Mouse (Mus musculus) heart, embryonic 16.5 days (tissue): ENCODE data around the gene Arl6ip1. TPM values are rescaled to one million over a fixed set of nuclear protein-coding genes. Genes with fewer than 3 reads are reported as not detected.
A peak's percentile ranks its signal among the peaks of the same experiment; 100 is the strongest.

Experiments
- ATAC-seq: fragments of 200-750 bp; cut with Nextera tagmentation; replicated peaks from 2 replicates; pipeline ENCODE4 v1.8.0; 2017; ENCODE audit warnings: moderate number of reproducible peaks; ENCODE audit not compliant: insufficient read depth, low FRiP score; ENCODE audit errors: extremely low read depth
- H3K27ac ChIP-seq: fragments of 300-500 bp; sonication (generic); 2 replicates; pipeline ENCODE4 v1.5.1; 2014; ENCODE audit warnings: mild to moderate bottlenecking, low read length, control low read depth, moderate library complexity
- H3K27me3 ChIP-seq: fragments of 300-500 bp; sonication (generic); 2 replicates; pipeline ENCODE4 v1.6.1; 2014; ENCODE audit warnings: low read length, mixed read lengths; ENCODE audit not compliant: control insufficient read depth, insufficient read depth
- H3K36me3 ChIP-seq: fragments of 300-500 bp; sonication (generic); 2 replicates; pipeline ENCODE4 v1.6.1; 2014; ENCODE audit not compliant: control insufficient read depth, insufficient read depth
- H3K4me1 ChIP-seq: fragments of 300-500 bp; sonication (generic); 2 replicates; pipeline ENCODE4 v1.6.1; 2014; ENCODE audit warnings: low read length, mixed read lengths; ENCODE audit not compliant: control insufficient read depth, insufficient read depth
- H3K4me2 ChIP-seq: fragments of 300-500 bp; sonication (generic); 2 replicates; pipeline ENCODE4 v1.6.1; 2014; ENCODE audit warnings: low read depth, mild to moderate bottlenecking, control low read depth, low read length
- H3K4me3 ChIP-seq: fragments of 300-500 bp; sonication (generic); 2 replicates; pipeline ENCODE4 v1.5.1; 2014; ENCODE audit warnings: mild to moderate bottlenecking, control low read depth, low read length
- H3K9ac ChIP-seq: fragments of 300-500 bp; sonication (generic); 2 replicates; pipeline ENCODE4 v1.6.1; 2014; ENCODE audit warnings: low read length, control low read depth
- H3K9me3 ChIP-seq: fragments of 300-500 bp; sonication (generic); replicated peaks from 2 replicates; pipeline ENCODE4 v1.6.1; 2016; ENCODE audit warnings: low read length; ENCODE audit not compliant: control insufficient read depth
- WGBS: fragments of 180-500 bp; shearing (Covaris S2); extraction: QIAGEN DNeasy Blood & Tissue Kit; methylation state at CpG from one replicate; pipeline ENCODE4 v1.1.7; 2014; 5-methylcytosine and 5-hydroxymethylcytosine counted together
- polyA plus RNA-seq: library from polyadenylated mRNA; unstranded; fragments of >200 nt; fragmentation: Nextera tagmentation; extraction: Ambion mirVana; gene quantifications from 2 replicates; pipeline ENCODE4 v1.2.1, GENCODE M21; 2015

Arl6ip1 gene
- polyA plus RNA-seq, 1 experiment from 2014 or later = 270 TPM

GRCm38 (mm10) chr7:118141271-118141670 lies 11.8 kb upstream of the Arl6ip1 start:
- Histone ChIP-seq H3K4me2 (no peak overlapping the region), H3K36me3 (peaks cover 70% of the 10 kb centered on the region), H3K27ac (no peak overlapping the region), H3K9ac (no peak overlapping the region), H3K27me3 (no peaks in the 10 kb centered on the region), H3K4me3 (no peak overlapping the region), H3K4me1 (no peaks in the 10 kb centered on the region), H3K9me3 (no peaks in the 10 kb centered on the region)
- no peak for ATAC-seq
- 93% methylated on average over 7 of the region's 7 CpGs for WGBS

GRCm38 (mm10) chr7:118135128-118135527 lies 5.7 kb upstream of the Arl6ip1 start:
- ATAC-seq = no peak
- Histone ChIP-seq H3K36me3 (peaks cover 44% of the 10 kb centered on the region), H3K27ac (no peak overlapping the region), H3K4me1 (peaks cover 5% of the 10 kb centered on the region), H3K27me3 (no peaks in the 10 kb centered on the region), H3K4me2 (no peak overlapping the region), H3K4me3 (no peak overlapping the region), H3K9me3 (no peaks in the 10 kb centered on the region), H3K9ac (no peak overlapping the region)
- 85% methylated on average over 11 of the region's 11 CpGs for WGBS

GRCm38 (mm10) chr7:118128925-118129429 lies 485 bp downstream of the Arl6ip1 start:
- 0% methylated on average over 21 of the region's 21 CpGs for WGBS
- peak overlapping the region; percentile 86 for H3K4me3 ChIP-seq

GRCm38 (mm10) chr7:118126219-118126875 lies 3.1 kb downstream of the Arl6ip1 start:
- WGBS = 68% methylated on average over 11 of the region's 11 CpGs
- H3K4me3 ChIP-seq = no peak overlapping the region
- ATAC-seq = no peak

More at GRCm38 (mm10) chr7:118128925-118129429, 485 bp downstream of the Arl6ip1 start:
- peaks cover 13% of the 10 kb centered on the region for H3K36me3 ChIP-seq
- H3K4me2 ChIP-seq = peak overlapping the region; percentile 83
- no peaks in the 10 kb centered on the region for H3K9me3 ChIP-seq
- peak overlapping the region; percentile 91 for H3K9ac ChIP-seq
- H3K27ac ChIP-seq = peak overlapping the region; percentile 90
- peak; percentile 74 for ATAC-seq
- H3K27me3 ChIP-seq = no peaks in the 10 kb centered on the region
- peaks cover 31% of the 10 kb centered on the region for H3K4me1 ChIP-seq

GRCm38 (mm10) chr7:118125736-118126135 lies 3.7 kb downstream of the Arl6ip1 start:
- Histone ChIP-seq H3K9me3 (no peaks in the 10 kb centered on the region), H3K9ac (no peak overlapping the region), H3K4me1 (peaks cover 31% of the 10 kb centered on the region), H3K27me3 (no peaks in the 10 kb centered on the region), H3K4me3 (no peak overlapping the region), H3K36me3 (peaks cover 27% of the 10 kb centered on the region), H3K27ac (no peak overlapping the region), H3K4me2 (no peak overlapping the region)
- no peak for ATAC-seq

More at GRCm38 (mm10) chr7:118126219-118126875, 3.1 kb downstream of the Arl6ip1 start:
- H3K27me3 ChIP-seq = no peaks in the 10 kb centered on the region
- peaks cover 31% of the 10 kb centered on the region for H3K4me1 ChIP-seq
- H3K9ac ChIP-seq = no peak overlapping the region
- no peaks in the 10 kb centered on the region for H3K9me3 ChIP-seq
- no peak overlapping the region for H3K4me2 ChIP-seq
- peaks cover 23% of the 10 kb centered on the region for H3K36me3 ChIP-seq
- no peak overlapping the region for H3K27ac ChIP-seq

GRCm38 (mm10) chr7:118123512-118124411 lies 5.7 kb downstream of the Arl6ip1 start:
- ATAC-seq = no peak
- Histone ChIP-seq H3K27ac (no peak overlapping the region), H3K4me3 (no peak overlapping the region), H3K9me3 (no peaks in the 10 kb centered on the region), H3K36me3 (peaks cover 40% of the 10 kb centered on the region), H3K9ac (no peak overlapping the region), H3K27me3 (no peaks in the 10 kb centered on the region), H3K4me2 (no peak overlapping the region), H3K4me1 (peaks cover 26% of the 10 kb centered on the region)
- 89% methylated on average over 4 of the region's 4 CpGs for WGBS

- 96% methylated on average over 7 of the region's 7 CpGs for WGBS
- Histone ChIP-seq H3K4me3 (no peak overlapping the region), H3K4me1 (peaks cover 15% of the 10 kb centered on the region; the same call in 1 of the 2 replicates), H3K36me3 (peaks cover 47% of the 10 kb centered on the region), H3K27me3 (no peaks in the 10 kb centered on the region), H3K27ac (no peak overlapping the region), H3K9ac (no peak overlapping the region), H3K9me3 (no peaks in the 10 kb centered on the region), H3K4me2 (no peak overlapping the region)
- no peak for ATAC-seq
Measured at GRCm38 (mm10) chr7:118122235-118122634, 7.2 kb downstream of the Arl6ip1 start.

- no peak overlapping the region for H3K4me2 ChIP-seq
- H3K9ac ChIP-seq = no peak overlapping the region
- H3K4me1 ChIP-seq = peaks cover 5% of the 10 kb centered on the region; the same call in 1 of the 2 replicates
- no peaks in the 10 kb centered on the region for H3K9me3 ChIP-seq
- 81% methylated on average over 1 of the region's 1 CpGs for WGBS
- H3K27me3 ChIP-seq = no peaks in the 10 kb centered on the region
- no peak overlapping the region for H3K27ac ChIP-seq
- H3K36me3 ChIP-seq = peaks cover 40% of the 10 kb centered on the region
- no peak for ATAC-seq
- H3K4me3 ChIP-seq = no peak overlapping the region
Measured at GRCm38 (mm10) chr7:118120654-118121053, 8.8 kb downstream of the Arl6ip1 start.

GRCm38 (mm10) chr7:118119946-118120345 lies 9.5 kb downstream of the Arl6ip1 start:
- H3K36me3 ChIP-seq = peaks cover 39% of the 10 kb centered on the region
- 79% methylated on average over 5 of the region's 5 CpGs for WGBS
- H3K9me3 ChIP-seq = no peaks in the 10 kb centered on the region
- ATAC-seq = no peak
- no peak overlapping the region for H3K4me3 ChIP-seq
- H3K27me3 ChIP-seq = no peaks in the 10 kb centered on the region
- no peak overlapping the region for H3K9ac ChIP-seq
- no peak overlapping the region for H3K4me2 ChIP-seq
- H3K27ac ChIP-seq = no peak overlapping the region
- H3K4me1 ChIP-seq = peaks cover 4% of the 10 kb centered on the region; the same call in 1 of the 2 replicates
